Mouse (Mus musculus) c-Kit-negative CD71-positive TER-119-positive erythroid progenitor cells, embryonic 14.5 days (primary cell): ENCODE data around the gene Copz1.

Experiments
- DNase-seq: peaks from one replicate; pipeline ENCODE4 v3.0.0-alpha.2; 2013; ENCODE audit warnings: low read depth, low spot score

Gene Copz1

GRCm38 (mm10) chr15:103308876-103309580, 36.5 kb downstream of the Copz1 start:
- no peak for DNase-seq

- no peak for DNase-seq
Measured at GRCm38 (mm10) chr15:103310365-103310910, 37.9 kb downstream of the Copz1 start, which contains the start of gene Gpr84. Gene Gpr84, minus strand, starts transcription at chr15:103310612.

GRCm38 (mm10) chr15:103313495-103314095, 41.1 kb downstream of the Copz1 start:
- DNase-seq, result peak; percentile 45

- no peak for DNase-seq
Measured at GRCm38 (mm10) chr15:103314181-103314580, 41.7 kb downstream of the Copz1 start.

- no peak for DNase-seq
Measured at GRCm38 (mm10) chr15:103315011-103315502, 42.5 kb downstream of the Copz1 start.

- no peak for DNase-seq
Measured at GRCm38 (mm10) chr15:103315979-103316776, 43.7 kb downstream of the Copz1 start.

- DNase-seq, result no peak
Measured at GRCm38 (mm10) chr15:103317120-103317519, 44.6 kb downstream of the Copz1 start.

GRCm38 (mm10) chr15:103317731-103318130, 45.2 kb downstream of the Copz1 start:
- DNase-seq, result no peak

- DNase-seq, result no peak
Measured at GRCm38 (mm10) chr15:103318201-103318816, 45.8 kb downstream of the Copz1 start.

- no peak for DNase-seq
Measured at GRCm38 (mm10) chr15:103321076-103321475, 48.6 kb downstream of the Copz1 start.

GRCm38 (mm10) chr15:103322396-103322795, 49.9 kb downstream of the Copz1 start:
- DNase-seq, result no peak

- no peak for DNase-seq
Measured at GRCm38 (mm10) chr15:103323070-103323454, 50.5 kb downstream of the Copz1 start.

GRCm38 (mm10) chr15:103323455-103324247, 51.1 kb downstream of the Copz1 start:
- peak; percentile 73 for DNase-seq

- DNase-seq, result no peak
Measured at GRCm38 (mm10) chr15:103333081-103333615, 60.6 kb downstream of the Copz1 start.

- DNase-seq, result no peak
Measured at GRCm38 (mm10) chr15:103333738-103334137, 61.2 kb downstream of the Copz1 start.

- DNase-seq, result no peak
Measured at GRCm38 (mm10) chr15:103334194-103334593, 61.7 kb downstream of the Copz1 start.

GRCm38 (mm10) chr15:103335040-103335439, 62.5 kb downstream of the Copz1 start:
- DNase-seq, result no peak

GRCm38 (mm10) chr15:103335488-103336235, 63.1 kb downstream of the Copz1 start:
- DNase-seq, result no peak

- DNase-seq, result no peak
Measured at GRCm38 (mm10) chr15:103336996-103337667, 64.6 kb downstream of the Copz1 start.
